Mouse (Mus musculus) liver, embryonic 15.5 days (tissue): ENCODE results near the gene Rab40b. TPM values are rescaled to one million over a fixed set of nuclear protein-coding genes. Genes with fewer than 3 reads are reported as not detected.

Experiments used
- ATAC-seq: fragments of 200-750 bp; cut with Nextera tagmentation; 2 replicates; pipeline ENCODE4 v1.8.0; 2017; ENCODE audit warnings: moderate number of reproducible peaks, mild to moderate bottlenecking, moderate library complexity; ENCODE audit not compliant: insufficient read depth
- H3K27ac ChIP-seq: fragments of 300-500 bp; sonication (generic); replicated peaks from 2 replicates; pipeline ENCODE4 v1.5.1; 2015; ENCODE audit warnings: mild to moderate bottlenecking, inconsistent platforms
- H3K27me3 ChIP-seq: fragments of 300-500 bp; sonication (generic); 2 replicates; pipeline ENCODE4 v1.6.1; 2015; ENCODE audit warnings: mild to moderate bottlenecking, inconsistent platforms
- H3K36me3 ChIP-seq: fragments of 300-500 bp; sonication (generic); replicated peaks from 2 replicates; pipeline ENCODE4 v1.6.1; 2015; ENCODE audit warnings: moderate library complexity, mild to moderate bottlenecking, inconsistent platforms
- H3K4me1 ChIP-seq: fragments of 300-500 bp; sonication (generic); replicated peaks from 2 replicates; pipeline ENCODE4 v1.6.1; 2015; ENCODE audit warnings: inconsistent platforms
- H3K4me2 ChIP-seq: fragments of 300-500 bp; sonication (generic); 2 replicates; pipeline ENCODE4 v1.6.1; 2015; ENCODE audit warnings: moderate library complexity, mild to moderate bottlenecking, inconsistent platforms
- H3K4me3 ChIP-seq: fragments of 300-500 bp; sonication (generic); replicated peaks from 2 replicates; pipeline ENCODE4 v1.5.1; 2015; ENCODE audit warnings: mild to moderate bottlenecking, inconsistent platforms
- H3K9ac ChIP-seq: fragments of 300-500 bp; sonication (generic); 2 replicates; pipeline ENCODE4 v1.6.1; 2015; ENCODE audit warnings: moderate library complexity, mild to moderate bottlenecking, inconsistent platforms
- H3K9me3 ChIP-seq: fragments of 300-500 bp; sonication (generic); replicated peaks from 2 replicates; pipeline ENCODE4 v1.6.1; 2016; ENCODE audit warnings: inconsistent platforms
- WGBS: fragments of 180-500 bp; shearing (Covaris S2); methylation state at CpG from one replicate; pipeline ENCODE4 v1.1.7; 2015; ENCODE audit warnings: mixed read lengths; ENCODE audit not compliant: insufficient replicate concordance; 5-methylcytosine and 5-hydroxymethylcytosine counted together
- polyA plus RNA-seq: library from polyadenylated mRNA; unstranded; fragments of >200 nt; fragmentation: Nextera tagmentation; extraction: Ambion mirVana; gene quantifications from 2 replicates; pipeline ENCODE4 v1.2.1, GENCODE M21; 2015

Rab40b gene
- 1.3 and 1.4 TPM in 2 replicates for polyA plus RNA-seq

GRCm38 (mm10) chr11:121387750-121388553, at the start of gene Rab40b:
Rab40b (minus strand) TSS chr11:121388251.
- H3K36me3 ChIP-seq, result no peaks in the 10 kb centered on the region
- H3K27ac ChIP-seq, result 0 out of 2 replicates have a peak within 1 kb of the TSS, but pooled peaks have one; percentile 9
- H3K4me2 ChIP-seq, result peak within 1 kb of the TSS; percentile 99
- H3K4me3 ChIP-seq, result peak within 1 kb of the TSS; percentile 68
- no peaks in the 10 kb centered on the region for H3K9me3 ChIP-seq
- peaks cover 34% of the 10 kb centered on the region for H3K27me3 ChIP-seq
- H3K9ac ChIP-seq, result peak within 1 kb of the TSS; percentile 65
- H3K4me1 ChIP-seq, result peaks cover 24% of the 10 kb centered on the region
- 1% methylated on average over 61 of the region's 61 CpGs for WGBS
- peak; percentile 99 for ATAC-seq

GRCm38 (mm10) chr11:121437236-121437635, 49.2 kb upstream of the Rab40b start:
- WGBS, result 57% methylated on average over 5 of the region's 5 CpGs
- H3K9me3 ChIP-seq, result no peaks in the 10 kb centered on the region
- peak overlapping the region; percentile 91 for H3K4me2 ChIP-seq
- peaks cover 52% of the 10 kb centered on the region for H3K36me3 ChIP-seq
- H3K4me3 ChIP-seq, result peak overlapping the region; percentile 79
- H3K4me1 ChIP-seq, result peaks cover 70% of the 10 kb centered on the region
- H3K9ac ChIP-seq, result peak overlapping the region; percentile 83
- peak overlapping the region; percentile 98 for H3K27ac ChIP-seq
- ATAC-seq, result no peak
- peaks cover 7% of the 10 kb centered on the region; the same call in 1 of the 2 replicates for H3K27me3 ChIP-seq

- Histone ChIP-seq H3K4me1 (peaks cover 76% of the 10 kb centered on the region), H3K9ac (peak within 1 kb of the TSS; percentile 83), H3K4me2 (peak within 1 kb of the TSS; percentile 91), H3K36me3 (peaks cover 48% of the 10 kb centered on the region), H3K27me3 (no peaks in the 10 kb centered on the region), H3K27ac (peak within 1 kb of the TSS; percentile 98), H3K9me3 (no peaks in the 10 kb centered on the region), H3K4me3 (peak within 1 kb of the TSS; percentile 79)
- 3% methylated on average over 30 of the region's 30 CpGs for WGBS
- ATAC-seq, result peak; percentile 94
These were observed 46.4 kb upstream of the Rab40b start, which contains the start of gene Fn3k for GRCm38 (mm10) chr11:121434156-121435155. Fn3k (plus strand) TSS chr11:121434913.

- Histone ChIP-seq H3K9ac (peak overlapping the region; percentile 55), H3K4me3 (peak overlapping the region; percentile 79), H3K27ac (peak overlapping the region; percentile 98), H3K27me3 (no peaks in the 10 kb centered on the region), H3K36me3 (peaks cover 48% of the 10 kb centered on the region), H3K9me3 (no peaks in the 10 kb centered on the region), H3K4me2 (peak overlapping the region; percentile 91), H3K4me1 (peaks cover 66% of the 10 kb centered on the region)
- WGBS, result 27% methylated on average over 4 of the region's 4 CpGs
- ATAC-seq, result peak; percentile 81
These were observed 45.3 kb upstream of the Rab40b start for GRCm38 (mm10) chr11:121433397-121433796.

- ATAC-seq, result peak; percentile 72
- H3K4me3 ChIP-seq, result peak overlapping the region; percentile 94
- H3K9ac ChIP-seq, result peak overlapping the region; percentile 86
- peaks cover 59% of the 10 kb centered on the region for H3K4me1 ChIP-seq
- H3K36me3 ChIP-seq, result peaks cover 30% of the 10 kb centered on the region
- H3K9me3 ChIP-seq, result no peaks in the 10 kb centered on the region
- H3K27ac ChIP-seq, result peak overlapping the region; percentile 89
- H3K27me3 ChIP-seq, result no peaks in the 10 kb centered on the region; the same call in 1 of the 2 replicates
- 0% methylated on average over 28 of the region's 28 CpGs for WGBS
- peak overlapping the region; percentile 94 for H3K4me2 ChIP-seq
These were observed 33.6 kb upstream of the Rab40b start for GRCm38 (mm10) chr11:121421553-121422173.

- ATAC-seq, result peak; percentile 97
- peak within 1 kb of the TSS; percentile 94 for H3K4me2 ChIP-seq
- peak within 1 kb of the TSS; percentile 94 for H3K4me3 ChIP-seq
- H3K4me1 ChIP-seq, result peaks cover 55% of the 10 kb centered on the region
- WGBS, result 3% methylated on average over 28 of the region's 28 CpGs
- peak within 1 kb of the TSS; percentile 86 for H3K9ac ChIP-seq
- H3K36me3 ChIP-seq, result peaks cover 23% of the 10 kb centered on the region
- H3K9me3 ChIP-seq, result no peaks in the 10 kb centered on the region
- H3K27me3 ChIP-seq, result no peaks in the 10 kb centered on the region; the same call in 1 of the 2 replicates
- H3K27ac ChIP-seq, result peak within 1 kb of the TSS; percentile 97
These were observed 32.9 kb upstream of the Rab40b start, which contains the start of gene Fn3krp for GRCm38 (mm10) chr11:121420830-121421552. Fn3krp (plus strand) TSS chr11:121421401.

- Histone ChIP-seq H3K4me3 (peak overlapping the region; percentile 94), H3K9ac (peak overlapping the region; percentile 69; the same call in 1 of the 2 replicates), H3K27ac (peak overlapping the region; percentile 97), H3K9me3 (no peaks in the 10 kb centered on the region), H3K4me2 (peak overlapping the region; percentile 94), H3K36me3 (peaks cover 17% of the 10 kb centered on the region), H3K4me1 (peaks cover 49% of the 10 kb centered on the region), H3K27me3 (no peaks in the 10 kb centered on the region; the same call in 1 of the 2 replicates)
- no peak for ATAC-seq
- WGBS, result 51% methylated on average over 5 of the region's 5 CpGs
These were observed 32.3 kb upstream of the Rab40b start for GRCm38 (mm10) chr11:121420379-121420778.

- 65% methylated on average over 2 of the region's 2 CpGs for WGBS
- H3K4me3 ChIP-seq, result no peak overlapping the region
These were observed 30.9 kb upstream of the Rab40b start for GRCm38 (mm10) chr11:121418932-121419331.

GRCm38 (mm10) chr11:121417971-121418370, 29.9 kb upstream of the Rab40b start:
- no peak for ATAC-seq
- 71% methylated on average over 5 of the region's 5 CpGs for WGBS

More at GRCm38 (mm10) chr11:121418932-121419331, 30.9 kb upstream of the Rab40b start:
- H3K27me3 ChIP-seq, result no peaks in the 10 kb centered on the region; the same call in none of the 2 replicates
- no peak for ATAC-seq
- H3K4me2 ChIP-seq, result no peak overlapping the region
- H3K9ac ChIP-seq, result no peak overlapping the region
- H3K36me3 ChIP-seq, result peaks cover 3% of the 10 kb centered on the region; the same call in 1 of the 2 replicates
- no peaks in the 10 kb centered on the region for H3K9me3 ChIP-seq
- H3K27ac ChIP-seq, result no peak overlapping the region
- peaks cover 34% of the 10 kb centered on the region for H3K4me1 ChIP-seq

More at GRCm38 (mm10) chr11:121417971-121418370, 29.9 kb upstream of the Rab40b start:
- Histone ChIP-seq H3K9ac (no peak overlapping the region), H3K9me3 (no peaks in the 10 kb centered on the region), H3K36me3 (no peaks in the 10 kb centered on the region; the same call in 1 of the 2 replicates), H3K27ac (no peak overlapping the region), H3K27me3 (no peaks in the 10 kb centered on the region; the same call in none of the 2 replicates), H3K4me3 (no peak overlapping the region), H3K4me2 (no peak overlapping the region), H3K4me1 (peaks cover 26% of the 10 kb centered on the region)
